Mouse (Mus musculus) retina, postnatal 1 day (tissue): ENCODE measurements at regions not wholly inside any gene's neighbourhood (a gene's known extent, or its start where the extent isn't known, plus 50 kb on each side); places are given as distances from the start of the nearest gene placed in this dataset.
"Not testable (repeated sequence)": the region's sequence is repeated elsewhere in the genome, so short reads cannot be mapped to it uniquely, and the experiment has no call there.

Experiments
- DNase-seq: peaks from one replicate; pipeline ENCODE4 v3.0.0-alpha.2; 2012

- DNase-seq, result not testable (repeated sequence)
Measured at GRCm38 (mm10) chr7:138024021-138024420, 373.5 kb downstream of the Tcerg1l start.

GRCm38 (mm10) chr7:138051696-138052095 is 345.8 kb downstream of the Tcerg1l start:
- no peak for DNase-seq

- DNase-seq, result no peak
Measured at GRCm38 (mm10) chr7:138054756-138055155, 342.8 kb downstream of the Tcerg1l start.

GRCm38 (mm10) chr7:138061116-138061515 is 336.4 kb downstream of the Tcerg1l start:
- DNase-seq, result peak; percentile 15

- no peak for DNase-seq
Measured at GRCm38 (mm10) chr7:138066921-138067320, 330.6 kb downstream of the Tcerg1l start.

- no peak for DNase-seq
Measured at GRCm38 (mm10) chr7:138075231-138075630, 322.3 kb downstream of the Tcerg1l start.

- DNase-seq, result peak; percentile 92
Measured at GRCm38 (mm10) chr7:138083980-138084379, 313.6 kb downstream of the Tcerg1l start.

GRCm38 (mm10) chr7:138107471-138108210 is 289.9 kb downstream of the Tcerg1l start:
- no peak for DNase-seq

- peak; percentile 86 for DNase-seq
Measured at GRCm38 (mm10) chr7:138121497-138121896, 276.0 kb downstream of the Tcerg1l start.

GRCm38 (mm10) chr7:138129701-138130100 is 267.8 kb downstream of the Tcerg1l start:
- DNase-seq, result no peak

- no peak for DNase-seq
Measured at GRCm38 (mm10) chr7:138133427-138133826, 264.1 kb downstream of the Tcerg1l start.

- no peak for DNase-seq
Measured at GRCm38 (mm10) chr7:138137934-138138333, 259.6 kb downstream of the Tcerg1l start.

- DNase-seq, result no peak
Measured at GRCm38 (mm10) chr7:138139766-138140165, 257.8 kb downstream of the Tcerg1l start.

- no peak for DNase-seq
Measured at GRCm38 (mm10) chr7:138149496-138149895, 248.0 kb downstream of the Tcerg1l start.

- DNase-seq, result peak; percentile 15
Measured at GRCm38 (mm10) chr7:138153455-138154167, 243.9 kb downstream of the Tcerg1l start.
